Mouse (Mus musculus) bone marrow, adult 2 months (tissue): ENCODE data around the gene Slc17a3. TPM values are rescaled to one million over a fixed set of nuclear protein-coding genes. Genes with fewer than 3 reads are reported as not detected.

ENCODE experiments used
- H3K27ac ChIP-seq: fragments of 200-500 bp; 2 replicates; pipeline ENCODE4 v1.5.1; 2012; ENCODE audit warnings: low read depth, mild to moderate bottlenecking, control low read depth, inconsistent platforms, low read length; ENCODE audit not compliant: control insufficient read depth, poor library complexity, insufficient read depth
- H3K4me1 ChIP-seq: fragments of 200-500 bp; 2 replicates; pipeline ENCODE4 v1.6.1; 2011; ENCODE audit warnings: low read length; ENCODE audit not compliant: control insufficient read depth, insufficient read depth
- H3K4me3 ChIP-seq: fragments of 200-500 bp; replicated peaks from 2 replicates; pipeline ENCODE3; 2011; ENCODE audit warnings: mild to moderate bottlenecking, low read depth, low read length, control low read depth; ENCODE audit not compliant: control insufficient read depth
- CTCF ChIP-seq: fragments of 200-500 bp; IDR thresholded peaks from 2 replicates; pipeline ENCODE4 v1.5.1; 2011; ENCODE audit warnings: low read length, control low read depth; ENCODE audit not compliant: control insufficient read depth, insufficient read depth
- POLR2A ChIP-seq: fragments of 200-500 bp; IDR thresholded peaks from 2 replicates; pipeline ENCODE4 v1.6.1; 2011; ENCODE audit warnings: low read depth, mild to moderate bottlenecking, control low read depth, low read length, borderline replicate concordance; ENCODE audit not compliant: control insufficient read depth
- WGBS: fragments of 180-500 bp; shearing (Covaris S2); methylation state at CpG from one replicate; pipeline ENCODE4 v1.1.7; 2018; 5-methylcytosine and 5-hydroxymethylcytosine counted together
- polyA plus RNA-seq: library from polyadenylated mRNA; stranded (reverse); fragments of >200 nt; gene quantifications from 2 replicates; pipeline ENCODE4 v1.2.4, GENCODE M21; 2011; ENCODE audit warnings: low replicate concordance; ENCODE audit not compliant: missing spikeins, insufficient read depth, insufficient read length

Slc17a3 gene
- polyA plus RNA-seq, 1 experiment = 2.9 TPM

- TF ChIP-seq CTCF (no peak), POLR2A (no peak)
- Histone ChIP-seq H3K27ac (no peak overlapping the region), H3K4me1 (no peaks in the 10 kb centered on the region; the same call in 1 of the 2 replicates), H3K4me3 (no peak overlapping the region)
- WGBS = 60% methylated on average over 3 of the region's 3 CpGs
These were observed 47.9 kb downstream of the Slc17a3 start for GRCm38 (mm10) chr13:23887026-23887725.

- H3K27ac ChIP-seq = no peak overlapping the region
- TF ChIP-seq POLR2A = no peak
- no peak for TF ChIP-seq CTCF
- WGBS = 72% methylated on average over 6 of the region's 6 CpGs
- no peak overlapping the region for H3K4me3 ChIP-seq
- H3K4me1 ChIP-seq = no peaks in the 10 kb centered on the region; the same call in 1 of the 2 replicates
These were observed 49.9 kb downstream of the Slc17a3 start for GRCm38 (mm10) chr13:23889011-23889605.

- WGBS = 66% methylated on average over 9 of the region's 9 CpGs
- H3K27ac ChIP-seq = no peak overlapping the region
- no peak overlapping the region for H3K4me3 ChIP-seq
These were observed 53.5 kb downstream of the Slc17a3 start for GRCm38 (mm10) chr13:23892592-23893268.

GRCm38 (mm10) chr13:23893269-23893593, 54.0 kb downstream of the Slc17a3 start:
- H3K27ac ChIP-seq = no peak overlapping the region
- TF ChIP-seq CTCF (no peak), POLR2A (no peak)
- H3K4me3 ChIP-seq = no peak overlapping the region
- 74% methylated on average over 4 of the region's 4 CpGs for WGBS
- H3K4me1 ChIP-seq = no peaks in the 10 kb centered on the region; the same call in 1 of the 2 replicates

More at GRCm38 (mm10) chr13:23892592-23893268, 53.5 kb downstream of the Slc17a3 start:
- TF ChIP-seq CTCF (no peak), POLR2A (no peak)
- no peaks in the 10 kb centered on the region; the same call in 1 of the 2 replicates for H3K4me1 ChIP-seq

- Histone ChIP-seq H3K4me3 (no peak overlapping the region), H3K4me1 (no peaks in the 10 kb centered on the region; the same call in 1 of the 2 replicates), H3K27ac (no peak overlapping the region)
- no peak for TF ChIP-seq CTCF
- no peak for TF ChIP-seq POLR2A
- WGBS = 2% methylated on average over 6 of the region's 6 CpGs
These were observed 59.0 kb downstream of the Slc17a3 start for GRCm38 (mm10) chr13:23898242-23898641.

GRCm38 (mm10) chr13:23906906-23907305, 67.7 kb downstream of the Slc17a3 start:
- Histone ChIP-seq H3K4me1 (no peaks in the 10 kb centered on the region; the same call in 1 of the 2 replicates), H3K27ac (no peak overlapping the region), H3K4me3 (no peak overlapping the region)
- TF ChIP-seq CTCF = no peak
- no peak for TF ChIP-seq POLR2A
- 87% methylated on average over 5 of the region's 5 CpGs for WGBS

GRCm38 (mm10) chr13:23910121-23910520, 70.9 kb downstream of the Slc17a3 start:
- WGBS = 24% methylated on average over 5 of the region's 5 CpGs
- no peak overlapping the region for H3K4me3 ChIP-seq
- H3K4me1 ChIP-seq = peaks cover 2% of the 10 kb centered on the region; the same call in 1 of the 2 replicates
- H3K27ac ChIP-seq = no peak overlapping the region
- TF ChIP-seq POLR2A = no peak
- TF ChIP-seq CTCF = no peak

Other genes starting within 250 kb of the Slc17a3 start
- gene Hist1h2be, start 218.3 kb upstream of the Slc17a3 start, polyA plus RNA-seq = 9.2 and 11.8 TPM in 2 replicates
- gene Hist1h1e, start 216.9 kb upstream of the Slc17a3 start, polyA plus RNA-seq = 27.6 and 54.3 TPM in 2 replicates
- gene Hist1h2ac, start 155.5 kb upstream of the Slc17a3 start, polyA plus RNA-seq = 2.0 and 3.7 TPM in 2 replicates
- gene Hist1h2bc, start 155.2 kb upstream of the Slc17a3 start, polyA plus RNA-seq = 42.9 and 54.0 TPM in 2 replicates
- 3.9 TPM in 1 of 2 replicates, not detected in the other for gene Hist1h1t, start 143.6 kb upstream of the Slc17a3 start, polyA plus RNA-seq
- gene Hist1h4c, start 141.0 kb upstream of the Slc17a3 start, polyA plus RNA-seq = 7.1 and 15.1 TPM in 2 replicates
- 4.0 and 4.5 TPM in 2 replicates for gene Hfe, start 128.6 kb upstream of the Slc17a3 start, polyA plus RNA-seq
- 78.9 and 108 TPM in 2 replicates for gene Hist1h1c, start 100.6 kb upstream of the Slc17a3 start, polyA plus RNA-seq
- gene Hist1h3c, start 93.8 kb upstream of the Slc17a3 start, polyA plus RNA-seq = 42.2 and 62.6 TPM in 2 replicates
- gene Hist1h2bb, start 92.7 kb upstream of the Slc17a3 start, polyA plus RNA-seq = 65.7 and 136 TPM in 2 replicates
- 30.3 and 31.4 TPM in 2 replicates for gene Hist1h2ab, start 88.3 kb upstream of the Slc17a3 start, polyA plus RNA-seq
- gene Hist1h3b, start 87.2 kb upstream of the Slc17a3 start, polyA plus RNA-seq = 19.6 TPM in 1 of 2 replicates, not detected in the other
- gene Hist1h4b, start 82.4 kb upstream of the Slc17a3 start, polyA plus RNA-seq = 275 and 281 TPM in 2 replicates
- gene Hist1h4a, start 78.2 kb upstream of the Slc17a3 start, polyA plus RNA-seq = 62.7 and 98.3 TPM in 2 replicates
- 11.4 and 30.9 TPM in 2 replicates for gene Hist1h3a, start 77.0 kb upstream of the Slc17a3 start, polyA plus RNA-seq
- gene Hist1h1a, start 75.8 kb upstream of the Slc17a3 start, polyA plus RNA-seq = 38.3 and 41.6 TPM in 2 replicates
- not detected in 2 replicates for gene Trim38, start 69.5 kb upstream of the Slc17a3 start, polyA plus RNA-seq
- gene Slc17a2, start 32.4 kb upstream of the Slc17a3 start, polyA plus RNA-seq = 1.4 TPM in 1 of 2 replicates, not detected in the other
- gene Slc17a1, start 28.3 kb downstream of the Slc17a3 start, polyA plus RNA-seq = not detected in 2 replicates
- gene Slc17a4, start 75.6 kb downstream of the Slc17a3 start, polyA plus RNA-seq = not detected in 2 replicates
- gene Hist1h2ba, start 94.7 kb downstream of the Slc17a3 start, polyA plus RNA-seq = not detected in 2 replicates
- not detected in 2 replicates for gene Hist1h2aa, start 95.0 kb downstream of the Slc17a3 start, polyA plus RNA-seq
- not detected in 2 replicates for gene Scgn, start 151.8 kb downstream of the Slc17a3 start, polyA plus RNA-seq